In the genomic region with DNA sequence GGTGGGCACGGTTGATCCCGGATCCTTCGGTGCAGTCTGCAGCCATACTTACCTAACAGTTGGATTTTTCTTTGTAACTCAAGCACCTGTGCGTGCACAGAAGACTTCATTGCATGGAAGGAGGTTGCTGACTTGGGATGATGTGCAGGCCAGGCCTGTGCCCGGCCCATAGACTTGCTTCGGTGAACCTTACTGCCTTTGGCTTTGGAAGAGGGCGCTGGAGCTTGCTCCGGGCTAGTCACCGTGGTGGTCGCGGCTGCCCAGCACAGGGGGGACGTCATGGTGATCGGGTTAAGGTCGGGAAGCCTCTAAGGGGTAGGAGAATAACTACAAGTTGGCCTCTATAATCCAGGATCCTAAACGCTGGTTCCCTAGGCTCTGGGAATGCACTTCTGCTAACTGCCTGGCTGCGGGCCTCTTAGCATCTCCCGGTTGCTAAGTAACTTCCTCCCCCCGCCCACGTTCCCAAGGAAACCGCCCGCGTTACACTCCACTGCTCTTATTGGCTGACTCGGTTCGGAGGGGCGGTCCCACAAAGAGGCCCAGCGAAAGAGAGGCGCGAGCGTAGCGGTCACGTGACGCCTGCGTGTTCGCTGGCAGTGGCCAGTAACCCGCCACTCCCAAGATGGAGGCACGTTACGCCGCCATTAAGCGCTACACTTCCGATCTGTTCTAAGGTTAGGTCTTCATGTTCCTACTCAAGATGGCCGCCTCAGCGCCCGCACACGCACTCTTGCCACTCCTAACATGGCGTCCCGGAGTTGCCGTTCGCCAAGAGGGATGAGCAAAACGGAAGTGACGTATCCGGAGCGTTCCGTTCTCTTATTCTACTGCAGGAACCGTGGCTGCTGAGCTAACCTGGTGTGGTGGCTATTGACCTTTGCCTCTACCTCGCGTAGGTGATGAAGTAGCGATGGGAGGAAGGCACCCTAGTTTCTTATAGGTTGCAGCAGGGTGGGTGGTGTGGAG, we compare ENCODE assay signal across 8 mouse cellular contexts. TPM values are rescaled to one million over a fixed set of nuclear protein-coding genes. Genes with fewer than 3 reads are reported as not detected.
DNase-seq lines count a peak whose midpoint lies in the region; ATAC-seq and TF ChIP-seq lines count a peak whose summit lies in the region.

A gene (minus strand): TSS at position 441 of the 969 bp plus-strand sequence.
A gene (plus strand): TSS at position 613 of the 969 bp plus-strand sequence.

- peak; percentile 98 for ATAC-seq in forebrain, postnatal 0 days
- peak; percentile 99 for ATAC-seq in lung, embryonic 15.5 days (ENCODE audit: borderline replicate concordance, extremely low read depth, low FRiP score, low TSS enrichment)

- H3K79me2 ChIP-seq in MEL (ENCODE audit: control insufficient read depth, insufficient read depth, low read length, poor library complexity), result peaks cover 26% of the 10 kb centered on the region

- TF ChIP-seq POLR2A in MEL (IDR thresholded peaks at IDR 0.05; ENCODE audit: control insufficient read depth in 1 of 2, insufficient read depth in 1 of 2, low read depth in 1 of 2, low read length in 2 of 2, poor library complexity in 1 of 2), result peak; percentile 96 to 100
- TF ChIP-seq POLR2A in cerebellum, adult 2 months (IDR thresholded peaks at IDR 0.05; ENCODE audit: borderline replicate concordance, insufficient read depth, low read length), result peak; percentile 93

- DNase-seq in MEL (ENCODE audit: low read depth, low spot score), result peak; percentile 100
- peak; percentile 99 to 100 for DNase-seq in cerebellum, adult 2 months
- DNase-seq in forebrain, postnatal 0 days, result peak; percentile 100
- peak; percentile 99 for DNase-seq in heart, postnatal 4 days
- DNase-seq in layer of hippocampus, adult 8-10 months (ENCODE audit: low spot score in 2 of 2), result peak; percentile 99 to 100
- DNase-seq in ovary, adult 18-20 months (ENCODE audit: low spot score), result peak; percentile 100
- DNase-seq in thymus, postnatal 0 days (ENCODE audit: low spot score), result peak; percentile 100

- peak within 1 kb of the TSS; percentile 86 for H3K4me2 ChIP-seq in forebrain, postnatal 0 days (ENCODE audit: low read depth)
- H3K4me2 ChIP-seq in lung, embryonic 15.5 days, result peak within 1 kb of the TSS; percentile 87

- peak within 1 kb of the TSS; percentile 71 for H3K9ac ChIP-seq in MEL (ENCODE audit: control insufficient read depth, low read depth, low read length, poor library complexity, severe bottlenecking)
- peak within 1 kb of the TSS; percentile 75 for H3K9ac ChIP-seq in forebrain, postnatal 0 days
- H3K9ac ChIP-seq in lung, embryonic 15.5 days, result peak within 1 kb of the TSS; percentile 52

- H3K27ac ChIP-seq in MEL (ENCODE audit: control insufficient read depth, low read depth, low read length), result peak within 1 kb of the TSS; percentile 70
- H3K27ac ChIP-seq in cerebellum, adult 2 months (ENCODE audit: insufficient read depth, low read length), result peak within 1 kb of the TSS; percentile 63
- H3K27ac ChIP-seq in forebrain, postnatal 0 days (ENCODE audit: low read depth, low read length), result peak within 1 kb of the TSS; percentile 86
- H3K27ac ChIP-seq in lung, embryonic 15.5 days, result peak within 1 kb of the TSS; percentile 39

- peaks cover 8 to 22% of the 10 kb centered on the region in 2 experiments for H3K36me3 ChIP-seq in MEL (ENCODE audit: control insufficient read depth in 1 of 2, insufficient read depth in 2 of 2, low read length in 2 of 2)
- peaks cover 29% of the 10 kb centered on the region for H3K36me3 ChIP-seq in forebrain, postnatal 0 days (ENCODE audit: insufficient read depth)
- peaks cover 36% of the 10 kb centered on the region for H3K36me3 ChIP-seq in lung, embryonic 15.5 days

- peaks cover 0 to 4% of the 10 kb centered on the region in 2 experiments; a peak in 2 of 4 replicates for H3K27me3 ChIP-seq in MEL (ENCODE audit: control insufficient read depth in 1 of 2, insufficient read depth in 2 of 2, low read length in 2 of 2)
- H3K27me3 ChIP-seq in cerebellum, adult 2 months (ENCODE audit: control insufficient read depth, insufficient read depth, low read length), result no peaks in the 10 kb centered on the region
- H3K27me3 ChIP-seq in forebrain, postnatal 0 days (ENCODE audit: insufficient read depth, low read length), result no peaks in the 10 kb centered on the region
- no peaks in the 10 kb centered on the region for H3K27me3 ChIP-seq in lung, embryonic 15.5 days

- 4% methylated on average over 57 of the region's 57 CpGs for WGBS in cerebellum, adult 2 months
- 5% methylated on average over 57 of the region's 57 CpGs for WGBS in forebrain, postnatal 0 days
- 6% methylated on average over 57 of the region's 57 CpGs for WGBS in lung, embryonic 15.5 days

- TF ChIP-seq EP300 in MEL (IDR thresholded peaks at IDR 0.05; ENCODE audit: low read depth in 1 of 2, low read length in 2 of 2), result peak in 1 of 2 experiments; percentile 72; a peak in 2 of 4 replicates

- H3K4me3 ChIP-seq in MEL (ENCODE audit: control insufficient read depth in 1 of 2, insufficient read depth in 1 of 2, low read depth in 2 of 2, low read length in 2 of 2), result peak within 1 kb of the TSS; percentile 54 to 62
- peak within 1 kb of the TSS; percentile 91 for H3K4me3 ChIP-seq in cerebellum, adult 2 months (replicated peaks; ENCODE audit: insufficient read depth, low read depth, low read length)
- peak within 1 kb of the TSS; percentile 85 for H3K4me3 ChIP-seq in forebrain, postnatal 0 days (ENCODE audit: low read depth, low read length)
- peak within 1 kb of the TSS; percentile 64 for H3K4me3 ChIP-seq in lung, embryonic 15.5 days

- peak in 1 of 3 experiments; percentile 9; a peak in 1 of 6 replicates for TF ChIP-seq CTCF in MEL (IDR thresholded peaks at IDR 0.05 in 2 of 3, conservative IDR thresholded peaks at IDR 0.05 in 1 of 3; ENCODE audit: control insufficient read depth in 1 of 3, insufficient read depth in 1 of 3, low read depth in 2 of 3, low read length in 3 of 3, poor library complexity in 1 of 3, severe bottlenecking in 1 of 3)
- TF ChIP-seq CTCF in cerebellum, adult 2 months (IDR thresholded peaks at IDR 0.05; ENCODE audit: borderline replicate concordance, insufficient read depth, low read depth, low read length), result no peak
- peak; percentile 28; the same call in 1 of the 2 replicates for TF ChIP-seq CTCF in forebrain, postnatal 0 days (IDR thresholded peaks at IDR 0.05; ENCODE audit: low read depth)

- peaks cover 3 to 22% of the 10 kb centered on the region in 2 experiments for H3K4me1 ChIP-seq in MEL (ENCODE audit: control insufficient read depth in 1 of 2, insufficient read depth in 2 of 2, low read length in 2 of 2)
- peaks cover 14% of the 10 kb centered on the region; the same call in 1 of the 2 replicates for H3K4me1 ChIP-seq in cerebellum, adult 2 months (ENCODE audit: control insufficient read depth, insufficient read depth, low read length)
- H3K4me1 ChIP-seq in forebrain, postnatal 0 days (ENCODE audit: insufficient read depth), result peaks cover 21% of the 10 kb centered on the region
- peaks cover 31% of the 10 kb centered on the region for H3K4me1 ChIP-seq in lung, embryonic 15.5 days

- TF ChIP-seq RAD21 in MEL (IDR thresholded peaks at IDR 0.05; ENCODE audit: low read depth, low read length), result no peak

- no peaks in the 10 kb centered on the region for H3K9me3 ChIP-seq in MEL (replicated peaks; ENCODE audit: insufficient read depth, low read length)
- no peaks in the 10 kb centered on the region for H3K9me3 ChIP-seq in forebrain, postnatal 0 days (ENCODE audit: low read length)
- H3K9me3 ChIP-seq in lung, embryonic 15.5 days, result no peaks in the 10 kb centered on the region

TF ChIP-seq in MEL, 35 proteins besides CTCF, POLR2A, EP300 and RAD21 (continues in another document):
- peak; percentile 100 for TF ChIP-seq NELFE (IDR thresholded peaks at IDR 0.05; ENCODE audit: low read depth, low read length)
- peak; percentile 100 for TF ChIP-seq MAX (IDR thresholded peaks at IDR 0.05; ENCODE audit: low read length)
- TF ChIP-seq NRF1 (IDR thresholded peaks at IDR 0.05; ENCODE audit: insufficient read depth, low read depth, low read length, poor library complexity, severe bottlenecking), result peak; percentile 83
- TF ChIP-seq ZMIZ1 (IDR thresholded peaks at IDR 0.05; ENCODE audit: low read depth, low read length), result peak; percentile 96
- no peak for TF ChIP-seq ZKSCAN1 (IDR thresholded peaks at IDR 0.05; ENCODE audit: low read depth, low read length)
- peak; percentile 55; the same call in 1 of the 2 replicates for TF ChIP-seq GABPA (IDR thresholded peaks at IDR 0.05; ENCODE audit: low read depth, low read length)
- no peak for TF ChIP-seq MAFK (IDR thresholded peaks at IDR 0.05; ENCODE audit: borderline replicate concordance, low read depth, low read length)
- peak; percentile 99 for TF ChIP-seq USF2 (IDR thresholded peaks at IDR 0.05; ENCODE audit: borderline replicate concordance in 1 of 2, insufficient read depth in 1 of 2, low read depth in 1 of 2, low read length in 2 of 2)
- TF ChIP-seq RCOR1 (IDR thresholded peaks at IDR 0.05; ENCODE audit: low read depth, low read length), result peak; percentile 100
- peak; percentile 53 for TF ChIP-seq TCF12 (IDR thresholded peaks at IDR 0.05; ENCODE audit: low read depth, low read length)

RNA-seq across cellular contexts. Expression of the first gene that starts in this region (rescaled TPM):
- total RNA-seq in MEL (2012; rRNA removed), result 0.19 TPM in 1 of 2 replicates, not detected in the other
- under 1 TPM in 1 of 2 experiments, not detected in 1; 0.99 TPM for polyA plus RNA-seq in MEL (2012; ENCODE audit: insufficient read depth in 1 of 2, insufficient read length in 2 of 2, low read depth in 1 of 2, low replicate concordance in 2 of 2, missing spikeins in 1 of 2)
- polyA plus RNA-seq in cerebellum, adult 2 months (2012; rRNA removed), result 2.4 and 2.7 TPM in 2 replicates
- 5.7 and 6.0 TPM in 2 replicates for total RNA-seq in forebrain, postnatal 0 days (2014; rRNA removed)
- 5.5 and 6.4 TPM in 2 replicates for polyA plus RNA-seq in forebrain, postnatal 0 days (2015; fragmentation: Nextera tagmentation; extraction: Ambion mirVana)
- not detected for total RNA-seq in heart, postnatal 4 days (2021)
- total RNA-seq in layer of hippocampus, adult 8-10 months (2022), result 10 to 100 TPM in 1 of 4 experiments, 1 to 10 TPM in 3; 6.5 to 12.3 (median 8.3) TPM
- polyA plus RNA-seq in lung, embryonic 15.5 days (2015; fragmentation: Nextera tagmentation; extraction: Ambion mirVana), result 3.9 and 4.4 TPM in 2 replicates
- 0.44 and 0.52 TPM in 2 replicates for polyA plus RNA-seq in thymus, postnatal 0 days (2015; fragmentation: Nextera tagmentation; extraction: Ambion mirVana)

RNA-seq across cellular contexts. Expression of the second gene that starts in this region (rescaled TPM):
- total RNA-seq in MEL (2012; rRNA removed), result 330 and 356 TPM in 2 replicates
- polyA plus RNA-seq in MEL (2012; ENCODE audit: insufficient read depth in 1 of 2, insufficient read length in 2 of 2, low read depth in 1 of 2, low replicate concordance in 2 of 2, missing spikeins in 1 of 2), result 100 to 1,000 TPM; 183 to 577 TPM
- polyA plus RNA-seq in cerebellum, adult 2 months (2012; rRNA removed), result 91.3 and 95.3 TPM in 2 replicates
- total RNA-seq in forebrain, postnatal 0 days (2014; rRNA removed), result 83.2 and 86.5 TPM in 2 replicates
- polyA plus RNA-seq in forebrain, postnatal 0 days (2015; fragmentation: Nextera tagmentation; extraction: Ambion mirVana), result 48.9 and 67.4 TPM in 2 replicates
- 10 to 100 TPM; 69.8 to 73.7 TPM for total RNA-seq in heart, postnatal 4 days (2021)
- 100 to 1,000 TPM in 3 of 4 experiments, 10 to 100 TPM in 1; 98.6 to 109 (median 104) TPM for total RNA-seq in layer of hippocampus, adult 8-10 months (2022)
- polyA plus RNA-seq in lung, embryonic 15.5 days (2015; fragmentation: Nextera tagmentation; extraction: Ambion mirVana), result 127 and 137 TPM in 2 replicates
- polyA plus RNA-seq in thymus, postnatal 0 days (2015; fragmentation: Nextera tagmentation; extraction: Ambion mirVana), result 68.5 and 72.8 TPM in 2 replicates

Comparison
In these comparisons a context has a peak if more than half of its experiments do, and no peak if none do; other contexts are left out.
1. Peak in every context shown above with its lines: DNase-seq, ATAC-seq, H3K4me3 ChIP-seq and H3K27ac ChIP-seq.